Mouse (Mus musculus) central nervous system, embryonic 18 days (tissue): ENCODE results near the gene Ndc1. TPM values are rescaled to one million over a fixed set of nuclear protein-coding genes. Genes with fewer than 3 reads are reported as not detected.

Source experiments
- polyA plus RNA-seq: library from polyadenylated mRNA; depleted of rRNA; stranded (reverse); fragments of >200 nt; gene quantifications from 2 replicates; pipeline ENCODE4 v1.2.3, GENCODE M21; 2012; rRNA removed

Gene Ndc1
- 17.8 and 18.8 TPM in 2 replicates for polyA plus RNA-seq

GRCm38 (mm10) chr4:107367567-107368314, at the start of gene Ndc1:
TSS of gene Ndc1 (plus strand) at chr4:107367784.

GRCm38 (mm10) chr4:107434356-107435237, 67.0 kb downstream of the Ndc1 start, which contains the start of gene Glis1:
TSS of gene Glis1 (plus strand) at chr4:107434591.

Other genes with a start within 250 kb of the Ndc1 start
- 179 and 182 TPM in 2 replicates for gene Tmem59, start 189.4 kb upstream of the Ndc1 start, polyA plus RNA-seq
- 12.7 and 14.2 TPM in 2 replicates for gene Tceanc2, start 188.7 kb upstream of the Ndc1 start, polyA plus RNA-seq
- not detected in 2 replicates for gene Ldlrad1, start 158.6 kb upstream of the Ndc1 start, polyA plus RNA-seq
- gene Lrrc42, start 114.3 kb upstream of the Ndc1 start, polyA plus RNA-seq = 39.2 and 40.4 TPM in 2 replicates
- gene Hspb11, start 114.2 kb upstream of the Ndc1 start, polyA plus RNA-seq = 23.6 and 25.9 TPM in 2 replicates
- gene Dio1, start 60.6 kb upstream of the Ndc1 start, polyA plus RNA-seq = not detected in 2 replicates
- 40.6 and 41.3 TPM in 2 replicates for gene Yipf1, start 53.4 kb upstream of the Ndc1 start, polyA plus RNA-seq
- gene Glis1, start 66.8 kb downstream of the Ndc1 start, polyA plus RNA-seq = 0.95 and 1.0 TPM in 2 replicates